Mouse (Mus musculus): ENCODE measurements at regions not wholly inside any gene's neighbourhood (a gene's known extent, or its start where the extent isn't known, plus 50 kb on each side); places are given as distances from the start of the nearest gene placed in this dataset.

DNA sequence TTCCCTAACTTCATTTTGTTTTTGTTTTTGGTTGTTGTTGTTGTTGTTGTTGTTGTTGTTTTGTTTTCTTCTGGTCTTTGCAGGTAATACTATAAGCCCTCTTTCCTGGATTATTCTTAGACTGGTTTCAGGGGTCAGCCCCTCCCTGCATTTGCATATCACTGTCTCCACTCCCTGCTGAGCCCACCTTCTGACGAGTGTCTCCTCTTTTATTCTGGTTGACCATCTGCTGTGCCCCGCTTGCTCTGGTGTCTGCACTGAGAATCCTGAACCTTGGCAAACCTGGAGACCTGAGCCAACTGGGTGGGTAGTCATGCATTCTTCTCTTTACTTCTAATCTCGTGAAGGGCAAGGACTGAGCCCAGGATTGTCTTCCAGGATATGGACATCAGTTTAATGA, 134.4 kb upstream of the Irx5 start:
- H3K27me3 ChIP-seq (ENCODE audit: control insufficient read depth, insufficient read depth, low read length), result no peaks in the 10 kb centered on the region
- H3K36me3 ChIP-seq (ENCODE audit: control insufficient read depth, insufficient read depth, low read length), result no peaks in the 10 kb centered on the region
- H3K9ac ChIP-seq (replicated peaks; ENCODE audit: low read depth, low read length), result no peak overlapping the region
- H3K9me3 ChIP-seq (ENCODE audit: control insufficient read depth, low read depth, low read length), result no peaks in the 10 kb centered on the region
- no peak overlapping the region for H3K4me3 ChIP-seq (ENCODE audit: low read depth, low read length)
- no peak overlapping the region for H3K4me2 ChIP-seq (replicated peaks; ENCODE audit: low read depth, low read length)
- H3K4me1 ChIP-seq (ENCODE audit: control insufficient read depth, insufficient read depth, low read length), result no peaks in the 10 kb centered on the region
- ATAC-seq (ENCODE audit: insufficient number of reproducible peaks, insufficient read depth, low FRiP score, low read depth), result no peak
- 57% methylated on average over 3 of the region's 3 CpGs for WGBS
- H3K27ac ChIP-seq (ENCODE audit: low read length), result no peak overlapping the region

DNA sequence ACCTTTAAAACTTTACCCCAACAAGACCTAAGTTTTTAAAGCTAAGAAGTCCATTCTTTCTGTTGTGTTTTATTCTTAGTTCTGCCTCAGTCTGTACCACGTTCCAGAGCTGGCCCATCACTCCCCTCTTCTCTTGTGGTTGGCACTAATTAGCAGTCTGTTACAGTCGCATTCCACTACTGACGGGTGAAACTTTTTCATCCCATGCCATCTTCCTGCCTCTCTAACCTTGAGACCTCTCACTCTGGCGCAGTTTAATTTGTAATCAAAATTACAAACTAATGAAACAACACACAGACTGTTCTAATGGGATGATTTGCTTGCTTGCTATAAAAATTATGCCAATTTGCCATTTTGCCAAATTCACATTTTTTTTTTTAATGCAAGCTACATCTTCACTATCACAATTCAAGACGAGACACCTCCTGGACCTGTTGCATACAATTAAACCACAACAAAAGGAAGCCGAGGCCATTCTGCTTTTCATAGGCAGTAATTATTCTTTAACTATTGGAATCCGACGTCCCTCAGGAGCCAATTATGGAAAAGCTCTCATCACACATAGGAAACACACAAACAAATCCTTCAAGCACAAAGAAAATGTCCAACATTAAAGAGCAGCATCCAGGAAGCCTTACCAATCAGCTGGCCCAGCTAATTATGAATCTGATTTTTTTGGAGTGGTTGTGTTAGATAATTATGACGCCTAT, 138.1 kb upstream of the Irx5 start:
- Histone ChIP-seq H3K9ac (replicated peaks; ENCODE audit: low read depth, low read length) (no peak overlapping the region), H3K4me2 (replicated peaks; ENCODE audit: low read depth, low read length) (no peak overlapping the region), H3K9me3 (ENCODE audit: control insufficient read depth, low read depth, low read length) (no peaks in the 10 kb centered on the region), H3K36me3 (ENCODE audit: control insufficient read depth, insufficient read depth, low read length) (no peaks in the 10 kb centered on the region), H3K4me1 (ENCODE audit: control insufficient read depth, insufficient read depth, low read length) (no peaks in the 10 kb centered on the region), H3K27ac (ENCODE audit: low read length) (no peak overlapping the region), H3K27me3 (ENCODE audit: control insufficient read depth, insufficient read depth, low read length) (0 out of 2 replicates have a peak, but pooled peaks cover 3% of the 10 kb centered on the region), H3K4me3 (ENCODE audit: low read depth, low read length) (no peak overlapping the region)
- no peak for ATAC-seq (ENCODE audit: insufficient number of reproducible peaks, insufficient read depth, low FRiP score, low read depth)
- WGBS, result 79% methylated on average over 9 of the region's 9 CpGs

DNA sequence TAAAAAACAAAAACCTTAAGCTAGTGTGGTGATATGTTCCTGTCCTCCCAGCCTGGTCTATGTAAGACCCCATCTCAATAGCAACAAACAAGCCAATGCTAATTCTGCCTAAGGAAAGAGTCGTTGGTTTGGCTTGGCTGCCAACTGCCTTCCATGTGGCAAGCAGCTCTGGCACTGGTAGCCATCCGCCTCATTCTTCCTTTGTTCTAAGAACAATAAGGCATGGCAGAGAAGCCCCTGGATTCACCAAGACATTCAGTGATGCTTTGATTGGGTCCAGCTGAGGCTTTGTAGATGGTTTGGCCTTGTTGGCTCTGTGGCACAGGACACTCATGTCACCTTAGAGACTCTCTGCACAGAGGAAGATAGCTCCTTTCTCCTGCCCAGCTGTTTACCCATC, 139.9 kb upstream of the Irx5 start:
- Histone ChIP-seq H3K27me3 (ENCODE audit: control insufficient read depth, insufficient read depth, low read length) (0 out of 2 replicates have a peak, but pooled peaks cover 3% of the 10 kb centered on the region), H3K36me3 (ENCODE audit: control insufficient read depth, insufficient read depth, low read length) (no peaks in the 10 kb centered on the region), H3K4me2 (replicated peaks; ENCODE audit: low read depth, low read length) (no peak overlapping the region), H3K4me3 (ENCODE audit: low read depth, low read length) (no peak overlapping the region), H3K9ac (replicated peaks; ENCODE audit: low read depth, low read length) (no peak overlapping the region), H3K4me1 (ENCODE audit: control insufficient read depth, insufficient read depth, low read length) (no peaks in the 10 kb centered on the region), H3K9me3 (ENCODE audit: control insufficient read depth, low read depth, low read length) (no peaks in the 10 kb centered on the region), H3K27ac (ENCODE audit: low read length) (no peak overlapping the region)
- ATAC-seq (ENCODE audit: insufficient number of reproducible peaks, insufficient read depth, low FRiP score, low read depth), result no peak
- WGBS, result 84% methylated on average over 2 of the region's 2 CpGs

DNA sequence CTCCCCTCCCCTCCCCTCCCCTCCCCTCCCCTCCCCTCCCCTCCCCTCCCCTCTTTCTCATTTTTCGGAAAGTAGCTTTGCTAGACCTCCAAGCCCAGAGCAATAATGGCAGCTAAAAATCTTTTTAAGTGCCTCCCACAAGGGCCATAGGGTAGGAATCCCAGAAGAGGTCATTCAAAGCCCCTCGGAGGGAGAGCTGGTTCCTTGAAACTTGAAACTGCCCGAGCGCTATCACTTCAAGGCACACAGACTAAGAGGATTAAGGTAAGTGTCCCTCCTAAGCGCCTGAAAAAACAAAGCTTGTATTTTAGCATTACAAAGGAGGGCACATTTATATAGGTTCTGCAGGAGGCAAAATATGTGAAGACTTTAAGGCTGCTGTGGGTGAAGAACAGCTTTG, 141.2 kb upstream of the Irx5 start:
- Histone ChIP-seq H3K4me1 (ENCODE audit: control insufficient read depth, insufficient read depth, low read length) (no peaks in the 10 kb centered on the region), H3K27me3 (ENCODE audit: control insufficient read depth, insufficient read depth, low read length) (0 out of 2 replicates have a peak, but pooled peaks cover 3% of the 10 kb centered on the region), H3K9ac (replicated peaks; ENCODE audit: low read depth, low read length) (no peak overlapping the region), H3K36me3 (ENCODE audit: control insufficient read depth, insufficient read depth, low read length) (no peaks in the 10 kb centered on the region), H3K4me2 (replicated peaks; ENCODE audit: low read depth, low read length) (no peak overlapping the region), H3K4me3 (ENCODE audit: low read depth, low read length) (no peak overlapping the region), H3K27ac (ENCODE audit: low read length) (no peak overlapping the region), H3K9me3 (ENCODE audit: control insufficient read depth, low read depth, low read length) (no peaks in the 10 kb centered on the region)
- ATAC-seq (ENCODE audit: insufficient number of reproducible peaks, insufficient read depth, low FRiP score, low read depth), result no peak
- 7% methylated on average over 4 of the region's 5 CpGs for WGBS

DNA sequence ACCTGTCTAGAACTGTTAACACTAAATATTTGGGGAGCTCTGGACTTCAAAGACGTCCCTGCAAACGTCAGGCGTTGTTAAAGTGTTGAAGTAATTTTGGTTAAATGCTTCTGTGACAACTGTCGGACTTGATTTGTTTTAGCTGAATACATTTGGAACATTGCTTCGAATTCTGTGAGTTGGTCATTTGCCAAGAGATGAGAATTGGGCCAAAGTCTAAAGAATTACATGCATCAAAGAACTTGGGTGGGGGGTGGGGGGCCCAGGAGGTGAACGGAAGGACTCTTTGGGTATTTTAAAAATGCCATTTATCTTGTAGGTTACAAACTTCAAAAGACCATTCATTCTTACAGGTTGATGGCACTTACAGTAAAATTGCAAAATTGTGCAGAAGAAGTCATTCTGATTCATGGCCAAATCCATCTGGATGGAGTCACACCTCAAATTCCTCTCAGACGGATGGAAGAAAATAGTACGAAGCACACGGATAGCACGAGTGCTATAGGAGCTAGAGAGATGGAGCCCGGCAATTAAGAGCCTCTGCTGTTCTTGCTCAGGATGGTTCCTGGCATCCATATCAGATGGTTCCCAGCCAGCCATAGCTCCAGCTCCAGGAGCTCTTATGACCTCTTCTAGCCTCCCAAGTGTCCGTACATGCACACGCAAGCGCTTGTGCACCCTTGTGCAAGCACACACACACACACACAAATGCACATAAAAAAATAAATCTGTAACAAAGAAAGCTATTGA, 144.5 kb upstream of the Irx5 start:
- Histone ChIP-seq H3K9me3 (ENCODE audit: control insufficient read depth, low read depth, low read length) (no peaks in the 10 kb centered on the region), H3K27me3 (ENCODE audit: control insufficient read depth, insufficient read depth, low read length) (0 out of 2 replicates have a peak, but pooled peaks cover 3% of the 10 kb centered on the region), H3K4me3 (ENCODE audit: low read depth, low read length) (no peak overlapping the region), H3K36me3 (ENCODE audit: control insufficient read depth, insufficient read depth, low read length) (no peaks in the 10 kb centered on the region), H3K9ac (replicated peaks; ENCODE audit: low read depth, low read length) (no peak overlapping the region), H3K4me2 (replicated peaks; ENCODE audit: low read depth, low read length) (no peak overlapping the region), H3K27ac (ENCODE audit: low read length) (no peak overlapping the region), H3K4me1 (ENCODE audit: control insufficient read depth, insufficient read depth, low read length) (no peaks in the 10 kb centered on the region)
- ATAC-seq (ENCODE audit: insufficient number of reproducible peaks, insufficient read depth, low FRiP score, low read depth), result no peak
- 62% methylated on average over 14 of the region's 14 CpGs for WGBS

DNA sequence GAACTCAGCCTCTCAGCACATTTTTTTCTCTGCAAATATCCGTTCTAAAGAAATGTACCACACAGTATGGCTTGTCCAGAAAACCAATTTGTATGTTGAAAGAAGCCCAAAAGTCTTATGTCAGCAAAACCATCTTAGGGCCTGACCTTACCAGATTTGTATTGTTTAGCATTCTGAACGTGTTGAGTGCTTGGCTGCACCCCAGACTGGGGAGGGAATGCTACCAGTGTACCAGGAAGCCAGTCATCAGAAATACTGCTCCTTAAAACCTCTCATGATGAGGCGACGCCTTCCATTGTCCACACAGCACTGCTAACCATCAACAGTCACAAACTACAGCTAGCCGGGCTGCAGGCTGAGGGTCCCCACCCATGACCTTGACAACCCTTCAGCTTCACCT, 148.3 kb upstream of the Irx5 start:
- WGBS, result 51% methylated on average over 5 of the region's 5 CpGs
- Histone ChIP-seq H3K9ac (replicated peaks; ENCODE audit: low read depth, low read length) (no peak overlapping the region), H3K4me1 (ENCODE audit: control insufficient read depth, insufficient read depth, low read length) (no peaks in the 10 kb centered on the region), H3K27ac (ENCODE audit: low read length) (no peak overlapping the region), H3K36me3 (ENCODE audit: control insufficient read depth, insufficient read depth, low read length) (no peaks in the 10 kb centered on the region), H3K9me3 (ENCODE audit: control insufficient read depth, low read depth, low read length) (no peaks in the 10 kb centered on the region), H3K4me3 (ENCODE audit: low read depth, low read length) (no peak overlapping the region), H3K27me3 (ENCODE audit: control insufficient read depth, insufficient read depth, low read length) (no peaks in the 10 kb centered on the region), H3K4me2 (replicated peaks; ENCODE audit: low read depth, low read length) (no peak overlapping the region)
- no peak for ATAC-seq (ENCODE audit: insufficient number of reproducible peaks, insufficient read depth, low FRiP score, low read depth)

DNA sequence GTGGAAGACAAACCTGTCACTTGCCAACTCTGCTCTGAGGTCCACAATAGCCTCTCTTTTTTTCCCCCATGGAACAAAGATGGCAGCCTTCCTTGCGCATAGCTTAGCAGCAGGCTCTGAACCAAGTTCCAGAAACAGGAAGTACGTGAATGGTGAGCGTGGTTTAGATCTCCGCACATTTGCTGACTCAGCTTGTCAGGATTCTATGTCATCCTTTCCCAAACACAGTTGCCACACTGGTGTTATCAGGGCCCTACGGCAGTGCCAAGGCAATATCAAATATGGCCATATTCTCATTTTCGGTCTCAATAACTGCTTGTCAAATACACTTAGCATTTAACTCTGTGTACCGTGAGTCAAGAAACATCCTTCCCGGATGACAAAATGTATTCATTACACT, 161.8 kb upstream of the Irx5 start:
- ATAC-seq (ENCODE audit: insufficient number of reproducible peaks, insufficient read depth, low FRiP score, low read depth), result no peak
- Histone ChIP-seq H3K9ac (replicated peaks; ENCODE audit: low read depth, low read length) (no peak overlapping the region), H3K4me1 (ENCODE audit: control insufficient read depth, insufficient read depth, low read length) (no peaks in the 10 kb centered on the region), H3K36me3 (ENCODE audit: control insufficient read depth, insufficient read depth, low read length) (no peaks in the 10 kb centered on the region), H3K9me3 (ENCODE audit: control insufficient read depth, low read depth, low read length) (no peaks in the 10 kb centered on the region), H3K4me2 (replicated peaks; ENCODE audit: low read depth, low read length) (no peak overlapping the region), H3K27me3 (ENCODE audit: control insufficient read depth, insufficient read depth, low read length) (no peaks in the 10 kb centered on the region), H3K27ac (ENCODE audit: low read length) (no peak overlapping the region), H3K4me3 (ENCODE audit: low read depth, low read length) (no peak overlapping the region)
- WGBS, result 95% methylated on average over 8 of the region's 8 CpGs

DNA sequence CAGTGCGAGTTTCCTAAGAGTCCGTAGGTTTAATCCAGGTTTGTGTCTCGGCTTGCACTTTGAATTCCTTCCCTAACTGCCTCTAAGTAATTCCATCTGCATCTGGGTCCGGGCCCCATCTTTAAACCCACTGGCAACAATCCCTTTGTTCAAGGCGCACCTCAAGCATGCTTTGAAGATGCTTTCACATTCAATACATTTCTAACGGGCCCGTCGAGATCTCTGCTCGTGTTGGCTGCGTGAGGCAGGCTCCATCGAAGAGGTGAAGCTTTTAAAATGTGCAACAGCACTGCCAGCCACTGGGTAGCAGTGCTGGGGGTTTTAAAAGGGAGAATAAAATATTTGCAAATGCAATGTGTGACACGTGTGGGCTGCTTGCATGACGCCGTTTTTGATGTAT, 163.4 kb upstream of the Irx5 start:
- no peak overlapping the region for H3K4me3 ChIP-seq (ENCODE audit: low read depth, low read length)
- 63% methylated on average over 14 of the region's 14 CpGs for WGBS
- H3K4me2 ChIP-seq (replicated peaks; ENCODE audit: low read depth, low read length), result no peak overlapping the region

More for the DNA sequence above, 163.4 kb upstream of the Irx5 start:
- no peak for ATAC-seq (ENCODE audit: insufficient number of reproducible peaks, insufficient read depth, low FRiP score, low read depth)
- no peaks in the 10 kb centered on the region for H3K36me3 ChIP-seq (ENCODE audit: control insufficient read depth, insufficient read depth, low read length)
- no peaks in the 10 kb centered on the region for H3K9me3 ChIP-seq (ENCODE audit: control insufficient read depth, low read depth, low read length)
- H3K9ac ChIP-seq (replicated peaks; ENCODE audit: low read depth, low read length), result no peak overlapping the region
- H3K4me1 ChIP-seq (ENCODE audit: control insufficient read depth, insufficient read depth, low read length), result no peaks in the 10 kb centered on the region
- H3K27me3 ChIP-seq (ENCODE audit: control insufficient read depth, insufficient read depth, low read length), result no peaks in the 10 kb centered on the region
- H3K27ac ChIP-seq (ENCODE audit: low read length), result no peak overlapping the region
